Mouse (Mus musculus) hindbrain, embryonic 16.5 days (tissue): Measurements from ENCODE around the gene Arfrp1. TPM values are rescaled to one million over a fixed set of nuclear protein-coding genes. Genes with fewer than 3 reads are reported as not detected.
A peak's percentile ranks its signal among the peaks of the same experiment; 100 is the strongest.

Source experiments
- ATAC-seq: fragments of 200-750 bp; cut with Nextera tagmentation; 2 replicates; pipeline ENCODE4 v1.8.0; 2017; ENCODE audit warnings: moderate TSS enrichment, moderate library complexity
- H3K27ac ChIP-seq: fragments of 300-500 bp; sonication (generic); 2 replicates; pipeline ENCODE4 v1.5.1; 2014; ENCODE audit warnings: low read depth, mild to moderate bottlenecking, control low read depth, low read length, moderate library complexity
- H3K27me3 ChIP-seq: fragments of 300-500 bp; sonication (generic); replicated peaks from 2 replicates; pipeline ENCODE4 v1.6.1; 2014; ENCODE audit warnings: low read length; ENCODE audit not compliant: control insufficient read depth, insufficient read depth
- H3K36me3 ChIP-seq: fragments of 300-500 bp; sonication (generic); 2 replicates; pipeline ENCODE4 v1.6.1; 2014; ENCODE audit warnings: mild to moderate bottlenecking, low read length, moderate library complexity, mixed read lengths; ENCODE audit not compliant: control insufficient read depth, insufficient read depth
- H3K4me1 ChIP-seq: fragments of 300-500 bp; sonication (generic); 2 replicates; pipeline ENCODE4 v1.6.1; 2014; ENCODE audit warnings: low read depth, low read length; ENCODE audit not compliant: control insufficient read depth, insufficient read depth
- H3K4me2 ChIP-seq: fragments of 300-500 bp; sonication (generic); 2 replicates; pipeline ENCODE4 v1.6.1; 2014; ENCODE audit warnings: mild to moderate bottlenecking, low read length, control low read depth, moderate library complexity
- H3K4me3 ChIP-seq: fragments of 300-500 bp; sonication (generic); 2 replicates; pipeline ENCODE4 v1.5.1; 2014; ENCODE audit warnings: mild to moderate bottlenecking, low read length, control low read depth, moderate library complexity
- H3K9ac ChIP-seq: fragments of 300-500 bp; sonication (generic); 2 replicates; pipeline ENCODE4 v1.6.1; 2014; ENCODE audit warnings: low read depth, mild to moderate bottlenecking, control low read depth, low read length, moderate library complexity
- H3K9me3 ChIP-seq: fragments of 300-500 bp; sonication (generic); 2 replicates; pipeline ENCODE4 v1.6.1; 2014; ENCODE audit warnings: mild to moderate bottlenecking, low read length, moderate library complexity; ENCODE audit not compliant: control insufficient read depth
- WGBS: fragments of 180-500 bp; shearing (Covaris S2); extraction: QIAGEN DNeasy Blood & Tissue Kit; methylation state at CpG from one replicate; pipeline ENCODE4 v1.1.7; 2014; 5-methylcytosine and 5-hydroxymethylcytosine counted together
- polyA plus RNA-seq: library from polyadenylated mRNA; unstranded; fragments of >200 nt; fragmentation: Nextera tagmentation; extraction: Ambion mirVana; gene quantifications from 2 replicates; pipeline ENCODE4 v1.2.1, GENCODE M21; 2015

Arfrp1 gene
- polyA plus RNA-seq = 83.5 and 87.2 TPM in 2 replicates

DNA sequence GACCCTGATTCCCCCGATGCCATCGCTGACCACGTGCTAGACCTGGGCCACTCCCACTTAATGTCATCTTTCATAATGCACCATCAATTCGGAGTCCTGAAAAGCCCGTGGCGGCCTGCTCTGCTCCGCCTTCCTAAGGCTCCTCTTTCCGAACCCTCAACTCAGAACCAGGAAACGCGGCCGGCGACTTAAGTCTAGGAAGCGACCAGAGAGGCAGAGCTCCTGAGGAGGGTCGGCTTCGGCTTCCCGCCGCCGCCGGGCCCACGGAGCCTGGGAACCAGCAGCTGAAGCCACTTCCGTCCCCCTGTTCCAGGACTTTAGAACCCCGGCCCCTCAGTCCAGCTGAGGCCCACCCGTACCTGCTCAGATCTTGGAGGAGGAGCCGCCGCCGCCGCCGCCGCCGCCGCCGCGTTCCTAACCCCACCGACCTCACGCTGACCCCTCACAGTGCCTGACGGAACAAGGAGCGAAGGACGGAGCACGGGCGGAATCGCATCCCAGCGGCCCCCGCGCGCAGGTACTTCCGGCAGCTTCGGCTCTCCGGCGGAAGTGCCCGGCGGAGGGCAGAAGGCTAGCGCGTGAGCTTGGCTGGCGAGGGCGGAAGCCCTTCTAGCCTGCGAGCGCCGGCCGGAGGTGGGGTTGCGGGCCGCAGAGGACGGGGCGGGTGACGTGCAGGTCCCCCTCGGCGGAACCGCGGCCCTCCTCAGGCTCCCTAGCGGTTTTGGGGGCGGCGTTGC lies at the start of gene Arfrp1, which contains the start of gene Zgpat:
Gene Arfrp1 (minus strand): TSS at position 545 of the 737 bp plus-strand sequence.
Gene Zgpat (plus strand): TSS at position 69 of the 737 bp plus-strand sequence.
- peak within 1 kb of the TSS; percentile 69 for H3K4me2 ChIP-seq
- peak; percentile 94 for ATAC-seq
- peaks cover 8% of the 10 kb centered on the region for H3K36me3 ChIP-seq
- peaks cover 29% of the 10 kb centered on the region for H3K4me1 ChIP-seq
- peak within 1 kb of the TSS; percentile 52 for H3K4me3 ChIP-seq
- no peaks in the 10 kb centered on the region for H3K9me3 ChIP-seq
- peak within 1 kb of the TSS; percentile 92 for H3K27ac ChIP-seq
- peak within 1 kb of the TSS; percentile 78 for H3K9ac ChIP-seq
- no peaks in the 10 kb centered on the region for H3K27me3 ChIP-seq
- WGBS = under 1% methylated on average over 71 of the region's 71 CpGs

GRCm38 (mm10) chr2:181413141-181413540 lies 47.9 kb upstream of the Arfrp1 start:
- no peak for ATAC-seq
- Histone ChIP-seq H3K4me3 (no peak overlapping the region), H3K36me3 (no peaks in the 10 kb centered on the region), H3K27ac (no peak overlapping the region), H3K9me3 (no peaks in the 10 kb centered on the region), H3K4me1 (no peaks in the 10 kb centered on the region), H3K27me3 (no peaks in the 10 kb centered on the region), H3K4me2 (no peak overlapping the region), H3K9ac (no peak overlapping the region)
- WGBS = 46% methylated on average over 2 of the region's 2 CpGs

DNA sequence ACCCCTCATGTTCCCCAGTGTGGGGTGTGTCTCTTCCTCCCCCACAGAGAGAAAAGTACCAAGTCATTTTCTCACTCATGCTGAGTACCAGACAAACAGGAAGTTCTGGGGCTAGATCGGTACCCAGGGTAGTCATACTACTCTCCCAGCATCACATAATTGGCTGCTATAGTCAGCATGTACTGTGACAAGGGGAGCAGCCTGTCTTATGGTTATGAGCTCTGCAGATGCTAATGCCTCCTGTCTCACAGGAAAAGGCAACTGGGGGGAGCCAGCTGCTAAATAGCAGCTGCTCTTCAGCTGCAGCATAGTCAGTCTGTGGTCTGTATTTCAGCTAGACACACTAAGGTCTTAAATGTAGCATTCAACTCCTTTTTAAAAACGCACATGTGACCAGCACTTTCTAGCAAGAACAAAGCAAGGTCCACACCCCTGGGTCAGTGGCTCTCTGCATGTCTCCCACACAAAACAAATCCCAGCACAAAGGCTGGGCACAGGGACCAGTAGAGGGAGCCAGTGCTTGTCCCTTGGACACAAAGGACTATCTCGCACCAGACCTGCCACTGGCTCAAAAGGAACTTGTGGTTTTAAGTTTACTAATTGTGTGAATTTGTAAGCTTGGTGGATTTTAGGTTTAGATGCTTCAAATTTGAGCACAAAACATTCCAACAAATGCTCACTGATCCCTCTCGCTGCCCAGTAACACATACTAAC lies 45.7 kb upstream of the Arfrp1 start:
- no peak overlapping the region for H3K9ac ChIP-seq
- 32% methylated on average over 4 of the region's 4 CpGs for WGBS
- no peak overlapping the region for H3K4me3 ChIP-seq
- H3K27ac ChIP-seq = no peak overlapping the region
- no peaks in the 10 kb centered on the region for H3K4me1 ChIP-seq
- peak; percentile 74 for ATAC-seq
- H3K9me3 ChIP-seq = no peaks in the 10 kb centered on the region
- no peak overlapping the region for H3K4me2 ChIP-seq
- no peaks in the 10 kb centered on the region for H3K27me3 ChIP-seq
- H3K36me3 ChIP-seq = no peaks in the 10 kb centered on the region

GRCm38 (mm10) chr2:181409643-181410042 lies 44.4 kb upstream of the Arfrp1 start:
- Histone ChIP-seq H3K9ac (no peak overlapping the region), H3K4me3 (no peak overlapping the region), H3K4me2 (no peak overlapping the region), H3K27ac (no peak overlapping the region), H3K4me1 (no peaks in the 10 kb centered on the region), H3K9me3 (no peaks in the 10 kb centered on the region), H3K27me3 (no peaks in the 10 kb centered on the region), H3K36me3 (no peaks in the 10 kb centered on the region)
- no peak for ATAC-seq
- WGBS = 85% methylated on average over 7 of the region's 7 CpGs

- Histone ChIP-seq H3K27ac (no peak overlapping the region), H3K27me3 (no peaks in the 10 kb centered on the region), H3K36me3 (no peaks in the 10 kb centered on the region), H3K4me2 (no peak overlapping the region), H3K9ac (no peak overlapping the region), H3K4me3 (no peak overlapping the region), H3K4me1 (no peaks in the 10 kb centered on the region), H3K9me3 (no peaks in the 10 kb centered on the region)
- no peak for ATAC-seq
- WGBS = 86% methylated on average over 3 of the region's 3 CpGs
Observed at GRCm38 (mm10) chr2:181403722-181404121, 38.5 kb upstream of the Arfrp1 start.

GRCm38 (mm10) chr2:181401497-181401896 lies 36.3 kb upstream of the Arfrp1 start:
- no peak overlapping the region for H3K4me2 ChIP-seq
- H3K4me1 ChIP-seq = no peaks in the 10 kb centered on the region
- no peaks in the 10 kb centered on the region for H3K9me3 ChIP-seq
- 36% methylated on average over 1 of the region's 1 CpGs for WGBS
- no peaks in the 10 kb centered on the region for H3K36me3 ChIP-seq
- H3K9ac ChIP-seq = no peak overlapping the region
- H3K4me3 ChIP-seq = no peak overlapping the region
- H3K27ac ChIP-seq = no peak overlapping the region
- no peak for ATAC-seq
- H3K27me3 ChIP-seq = no peaks in the 10 kb centered on the region

GRCm38 (mm10) chr2:181397207-181397761 lies 32.1 kb upstream of the Arfrp1 start:
- Histone ChIP-seq H3K4me3 (no peak overlapping the region), H3K36me3 (no peaks in the 10 kb centered on the region), H3K4me1 (no peaks in the 10 kb centered on the region), H3K9ac (no peak overlapping the region), H3K27me3 (no peaks in the 10 kb centered on the region), H3K9me3 (no peaks in the 10 kb centered on the region), H3K27ac (no peak overlapping the region), H3K4me2 (no peak overlapping the region)
- 59% methylated on average over 5 of the region's 5 CpGs for WGBS
- ATAC-seq = no peak

DNA sequence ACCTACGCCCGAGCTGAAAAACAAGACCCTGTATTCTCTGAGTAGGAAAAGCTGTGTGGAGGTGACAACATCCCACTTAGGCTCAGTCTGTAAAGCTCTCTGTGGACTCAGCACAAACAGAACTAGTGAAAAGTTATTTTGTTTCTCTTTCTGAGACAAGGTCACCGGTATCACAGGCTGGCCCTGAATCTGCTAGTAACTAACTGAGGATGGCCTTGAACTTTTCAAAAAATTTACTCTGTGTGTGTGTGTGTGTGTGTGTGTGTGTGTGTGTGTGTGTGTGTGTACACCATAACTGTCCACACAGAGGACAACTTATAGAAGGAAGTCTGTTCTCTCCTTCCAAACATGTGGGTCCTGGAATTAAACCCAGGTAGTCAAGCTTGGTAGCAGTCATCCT lies 28.9 kb upstream of the Arfrp1 start:
- no peak overlapping the region for H3K9ac ChIP-seq
- no peaks in the 10 kb centered on the region for H3K4me1 ChIP-seq
- 94% methylated on average over 3 of the region's 3 CpGs for WGBS
- H3K27me3 ChIP-seq = no peaks in the 10 kb centered on the region
- H3K4me3 ChIP-seq = no peak overlapping the region
- H3K27ac ChIP-seq = no peak overlapping the region
- H3K4me2 ChIP-seq = no peak overlapping the region
- H3K9me3 ChIP-seq = no peaks in the 10 kb centered on the region
- no peak for ATAC-seq
- peaks cover 11% of the 10 kb centered on the region for H3K36me3 ChIP-seq

GRCm38 (mm10) chr2:181392600-181393213 lies 27.5 kb upstream of the Arfrp1 start:
- Histone ChIP-seq H3K4me2 (no peak overlapping the region), H3K4me3 (no peak overlapping the region), H3K27me3 (no peaks in the 10 kb centered on the region), H3K9me3 (no peaks in the 10 kb centered on the region), H3K27ac (no peak overlapping the region), H3K4me1 (no peaks in the 10 kb centered on the region), H3K36me3 (peaks cover 11% of the 10 kb centered on the region), H3K9ac (no peak overlapping the region)
- whole genome bisulfite sequencing = 45% methylated on average over 4 of the region's 4 CpGs
- ATAC-seq = peak; percentile 83
